Mouse (Mus musculus) ES-Bruce4 (cell line): ENCODE data around the gene Prtg.
A peak's percentile ranks its signal among the peaks of the same experiment; 100 is the strongest.

Experiments
- CTCF ChIP-seq: IDR thresholded peaks from one replicate; pipeline ENCODE4 v1.8.1; 2011; ENCODE audit warnings: low read depth, low read length
- POLR2A ChIP-seq: IDR thresholded peaks from one replicate; pipeline ENCODE4 v1.8.1; 2011; ENCODE audit warnings: low read length; ENCODE audit not compliant: insufficient read depth

- TF ChIP-seq CTCF (peak; percentile 89), POLR2A (no peak)
Observed at GRCm38 (mm10) chr9:72766789-72767349, 39.8 kb upstream of the Prtg start.
